Mouse (Mus musculus) kidney, adult 8-10 months (tissue): ENCODE results near the gene Spef2.
A peak's percentile ranks its signal among the peaks of the same experiment; 100 is the strongest.
"Not testable (repeated sequence)": the region's sequence is repeated elsewhere in the genome, so short reads cannot be mapped to it uniquely, and the experiment has no call there.

Experiments used
- DNase-seq, 2 experiments: peaks; one replicate each; pipeline ENCODE4 v3.0.0; 2022

The Spef2 gene

GRCm38 (mm10) chr15:9664948-9665347, 83.7 kb downstream of the Spef2 start:
- DNase-seq: not testable (repeated sequence)

DNA sequence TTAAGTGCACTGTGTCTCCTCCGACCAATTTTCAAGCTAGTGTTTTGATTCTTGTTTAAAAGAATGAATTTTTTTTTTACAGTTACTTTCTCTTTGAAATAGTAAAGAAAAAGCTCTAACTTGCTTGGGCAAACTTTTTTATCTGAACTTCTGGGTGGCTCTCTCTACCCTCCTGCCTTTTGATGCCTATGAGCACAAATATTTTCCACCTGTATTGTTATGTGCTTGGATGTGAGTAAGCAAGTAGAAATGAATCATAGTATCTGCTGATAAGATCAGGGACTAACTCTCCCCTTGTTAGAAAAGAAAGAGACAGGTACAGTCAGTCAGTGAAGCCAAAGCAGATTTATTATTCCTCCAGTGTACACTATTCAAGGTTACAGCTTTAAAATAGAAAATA, 87.5 kb downstream of the Spef2 start:
- DNase-seq: no peak

DNA sequence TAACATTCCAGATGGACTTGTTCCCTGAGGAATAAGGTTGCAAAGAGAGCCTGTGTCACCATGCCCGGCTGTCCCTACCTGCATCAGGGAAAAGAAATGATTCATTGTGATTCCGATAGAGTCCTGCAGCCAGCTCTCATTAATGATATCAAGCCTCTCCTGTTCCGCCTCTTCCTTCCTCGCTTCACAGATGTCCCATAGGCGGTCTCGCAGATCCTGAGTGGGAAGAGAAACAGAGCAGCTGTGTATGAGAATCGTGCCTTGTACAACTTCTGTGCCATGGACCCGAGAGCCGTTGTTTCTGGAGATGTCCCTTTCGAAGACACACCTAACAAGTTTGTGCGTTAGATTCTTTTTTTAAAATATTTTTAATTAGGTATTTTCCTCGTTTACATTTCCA, 114.2 kb downstream of the Spef2 start:
- no peak for DNase-seq

DNA sequence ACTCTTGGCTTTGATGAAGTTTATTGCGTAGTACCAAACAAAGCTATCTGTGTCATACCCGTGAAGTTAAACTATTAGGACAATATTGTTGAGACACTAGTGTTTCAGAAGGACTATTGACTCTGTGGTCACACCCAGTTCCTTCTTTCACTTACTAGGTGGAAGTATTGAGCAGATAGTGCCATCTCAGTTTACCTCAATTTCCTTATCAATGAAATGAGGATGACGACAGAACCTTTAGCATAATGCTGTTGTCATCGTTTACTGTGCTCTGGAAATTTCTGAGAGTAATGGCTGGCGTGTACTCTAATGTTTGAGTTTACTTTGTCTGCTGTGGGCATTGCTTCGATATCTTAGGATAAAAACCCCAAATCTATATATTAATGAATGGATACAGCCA, 117.0 kb downstream of the Spef2 start:
- DNase-seq: no peak

GRCm38 (mm10) chr15:9629660-9630059, 119.0 kb downstream of the Spef2 start:
- no peak for DNase-seq

DNA sequence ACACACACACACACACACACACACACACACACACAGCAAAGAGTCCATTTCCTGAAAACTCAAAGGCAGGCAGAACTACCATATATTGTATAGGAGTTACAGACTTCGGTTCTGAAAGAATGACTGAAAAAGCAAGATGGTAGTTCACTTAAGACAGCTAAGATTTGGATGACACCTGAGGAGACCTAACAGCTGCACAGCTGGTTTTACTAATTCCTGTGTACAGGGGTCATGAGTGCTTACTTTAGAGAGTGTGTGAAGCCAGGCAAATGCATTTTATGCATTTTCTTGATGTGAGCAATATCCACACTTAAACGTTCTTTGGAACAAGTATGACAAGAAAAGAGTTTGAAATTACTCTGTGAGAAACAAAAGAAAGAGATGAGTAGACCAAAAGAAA, 124.0 kb downstream of the Spef2 start:
- DNase-seq: no peak

- DNase-seq: peak; percentile 11 to 20
Measured at GRCm38 (mm10) chr15:9608177-9608576, 140.5 kb downstream of the Spef2 start.

DNA sequence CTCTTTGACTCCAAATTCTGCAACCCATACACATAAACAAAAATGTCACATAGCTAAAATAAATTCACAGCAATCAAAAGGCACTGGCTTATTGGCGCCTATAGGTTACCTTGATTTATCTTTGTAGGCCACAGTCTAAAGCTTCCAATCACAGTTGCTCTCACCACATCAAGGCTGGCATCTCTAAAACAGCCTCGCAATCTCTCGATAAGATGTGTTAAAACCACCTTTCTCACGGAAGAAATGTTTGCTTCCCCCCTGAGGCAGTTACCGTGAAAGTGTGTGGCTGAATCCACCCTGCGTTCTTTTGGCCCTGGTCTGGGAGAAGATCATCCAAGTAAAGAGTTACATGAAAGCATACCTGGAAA, 148.6 kb downstream of the Spef2 start:
- no peak for DNase-seq

DNA sequence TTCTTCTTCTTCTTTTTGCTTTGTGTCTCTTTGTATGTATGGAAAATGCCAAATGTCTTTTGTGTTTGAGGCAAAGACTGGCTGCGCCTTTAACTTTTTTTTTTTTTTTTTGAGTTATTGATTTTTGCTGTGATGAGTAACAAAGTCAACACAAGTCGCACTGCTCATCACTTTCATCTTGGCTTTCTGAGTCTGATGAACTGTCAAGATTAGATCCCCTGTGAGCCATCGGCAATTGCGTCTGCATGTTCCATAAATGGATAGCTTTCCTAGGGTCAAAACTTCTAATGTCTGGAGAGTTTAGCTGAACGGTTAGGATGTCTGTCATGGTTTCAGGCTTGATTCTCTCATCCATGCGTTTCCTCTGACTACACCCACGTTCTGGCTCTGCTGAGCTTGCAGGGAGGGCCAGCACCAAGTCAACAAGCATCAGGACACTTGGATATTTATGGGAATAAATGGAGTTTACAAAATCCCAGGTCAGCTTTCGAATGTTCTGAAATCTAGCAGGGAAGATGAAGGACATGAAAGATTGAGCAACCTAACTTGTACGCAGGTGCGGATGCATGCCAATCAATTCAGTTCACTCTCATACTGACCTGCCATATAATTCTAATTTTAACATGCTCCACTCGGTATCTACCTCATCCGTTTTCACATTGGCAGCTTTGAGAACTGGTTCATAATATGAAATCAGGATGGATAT, 149.1 kb downstream of the Spef2 start:
- no peak for DNase-seq

GRCm38 (mm10) chr15:9596298-9597060, 152.2 kb downstream of the Spef2 start:
- peak; percentile 23 to 35 for DNase-seq

- no peak for DNase-seq
Measured at GRCm38 (mm10) chr15:9589939-9590338, 158.7 kb downstream of the Spef2 start.

DNA sequence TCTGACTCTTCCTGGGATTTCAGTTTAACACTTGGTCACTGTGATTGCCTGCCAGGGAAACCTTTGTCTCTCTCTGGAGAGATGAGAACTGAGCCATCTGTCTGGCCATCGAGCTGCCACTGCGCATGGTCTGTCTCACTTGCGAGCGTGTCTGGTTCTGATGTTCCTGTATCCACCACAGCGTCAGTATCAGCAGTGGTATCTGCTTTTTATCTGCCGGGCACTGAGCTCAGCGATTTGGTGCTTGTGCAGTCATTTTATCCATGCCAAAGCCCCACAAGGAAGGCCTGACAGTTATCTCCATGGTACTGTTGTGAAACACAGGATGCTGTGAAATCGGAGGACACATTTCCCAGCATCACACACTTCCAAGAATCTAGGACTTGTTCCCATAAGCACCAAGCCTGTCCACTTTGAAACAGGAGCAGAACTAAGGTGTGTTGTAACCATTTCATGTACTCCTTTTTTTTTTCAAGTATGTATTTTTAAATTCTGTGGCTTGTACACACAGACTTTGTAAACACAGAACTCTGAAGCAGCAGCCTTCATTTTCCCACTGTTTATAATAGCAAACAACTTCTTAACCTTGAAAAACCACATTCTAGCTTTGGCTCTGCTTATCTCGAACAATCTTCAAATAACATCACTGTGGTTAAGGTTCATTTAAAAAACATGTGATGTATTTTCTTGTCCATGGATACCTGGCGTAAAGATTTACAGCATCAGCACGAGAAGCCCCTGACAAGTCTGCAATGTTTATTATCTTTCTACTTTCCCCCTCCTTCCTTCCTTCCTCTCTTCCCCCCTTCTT, 168.0 kb downstream of the Spef2 start:
- DNase-seq: no peak

DNA sequence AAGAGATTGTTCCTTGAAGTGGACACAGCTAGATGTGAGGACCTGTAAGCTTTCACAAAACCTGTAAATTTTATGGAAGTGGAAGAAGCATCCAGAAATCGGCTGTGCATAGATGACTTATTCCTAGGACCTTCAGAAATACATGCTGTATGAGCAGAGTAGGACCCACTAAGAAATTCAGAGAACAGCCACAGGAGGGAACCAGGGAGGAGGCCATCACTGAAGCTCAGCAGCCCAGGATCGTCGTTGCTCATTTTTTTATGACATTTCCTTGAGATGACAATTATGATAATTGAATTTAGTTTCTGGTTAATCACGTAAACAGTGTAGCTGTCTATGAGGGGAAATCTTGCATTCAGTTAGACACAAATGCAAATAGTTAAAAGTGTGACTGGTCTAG, 171.4 kb downstream of the Spef2 start:
- DNase-seq: no peak

DNA sequence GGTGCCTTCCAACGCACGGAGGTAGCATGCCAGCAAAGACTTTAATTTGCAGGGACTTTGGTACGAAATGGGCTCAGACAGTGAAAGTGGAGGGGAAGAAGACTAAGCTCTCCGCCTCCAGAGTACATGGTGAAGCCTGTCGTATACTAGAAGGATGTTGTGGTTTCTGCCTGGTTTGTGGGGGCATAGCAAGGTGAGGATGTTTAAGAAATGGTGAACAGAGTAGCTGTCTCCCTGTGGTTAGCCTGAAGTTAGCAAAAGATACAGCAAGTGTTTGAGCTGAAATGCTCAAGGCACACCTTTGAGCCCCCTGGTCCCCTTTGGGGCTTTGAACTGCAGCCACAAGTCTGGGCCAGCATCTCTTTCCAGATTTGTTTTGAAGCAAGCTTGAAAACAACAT, 173.9 kb downstream of the Spef2 start:
- no peak for DNase-seq

GRCm38 (mm10) chr15:9573361-9573760, 175.3 kb downstream of the Spef2 start:
- DNase-seq: peak; percentile 65 to 76

- no peak for DNase-seq
Measured at GRCm38 (mm10) chr15:9572664-9573063, 176.0 kb downstream of the Spef2 start.

DNA sequence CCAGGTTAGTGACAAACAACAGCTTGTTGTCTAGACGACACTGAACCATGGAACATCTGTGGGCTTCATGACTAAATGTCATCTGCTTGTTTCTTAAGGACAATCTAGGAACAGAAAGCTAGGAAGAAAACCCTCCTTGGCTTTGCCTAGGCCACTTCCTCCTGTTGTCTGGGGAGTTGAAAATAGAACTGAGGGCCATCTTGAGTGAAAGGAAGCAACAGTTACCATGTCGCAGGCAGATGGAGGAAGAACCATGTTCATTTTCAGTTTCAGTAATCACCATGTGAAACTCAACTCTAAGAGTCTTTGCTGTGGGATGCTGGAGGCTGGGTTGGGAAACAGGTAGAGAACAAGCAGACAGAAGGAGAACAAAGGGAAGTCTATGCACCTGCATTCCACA, 176.8 kb downstream of the Spef2 start:
- no peak for DNase-seq

- no peak for DNase-seq
Measured at GRCm38 (mm10) chr15:9567316-9567715, 181.4 kb downstream of the Spef2 start.

DNA sequence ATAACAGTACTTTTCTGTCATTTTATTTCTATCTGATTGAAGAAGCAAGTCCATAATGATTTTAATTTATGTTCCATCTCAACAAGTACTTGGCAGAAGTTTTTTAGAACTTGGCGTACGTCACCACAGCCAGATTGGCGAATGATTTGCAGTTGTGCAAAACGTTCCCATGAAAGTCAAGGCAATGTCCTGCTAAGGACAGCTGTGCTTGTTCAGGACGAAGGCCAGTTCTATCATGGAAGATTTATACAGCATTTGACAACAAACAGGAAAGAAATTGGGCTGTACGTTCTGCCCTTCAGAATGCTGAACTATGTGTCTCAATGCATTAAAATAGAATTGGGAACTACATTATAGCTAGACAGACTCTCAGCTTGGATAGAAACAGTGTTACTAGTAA, 183.3 kb downstream of the Spef2 start:
- no peak for DNase-seq

DNA sequence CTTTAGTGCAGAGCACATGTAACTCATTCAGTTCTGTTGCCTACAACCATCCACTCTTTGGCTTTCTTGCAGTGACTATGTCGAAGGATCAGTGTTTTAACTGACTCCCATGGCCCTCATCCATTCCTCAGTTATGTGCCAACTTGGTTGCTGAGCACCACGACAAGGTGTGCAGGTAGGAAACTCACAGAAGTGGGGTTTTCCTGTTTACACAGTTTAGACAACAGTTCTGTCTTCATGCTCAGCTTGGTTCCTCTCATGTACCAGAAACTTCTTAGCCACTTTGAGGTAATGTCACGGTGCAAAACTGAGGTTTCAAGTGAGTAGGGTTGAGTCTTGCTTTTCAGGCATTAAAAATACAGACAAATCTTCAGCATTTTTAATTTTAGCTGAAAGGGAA, 184.5 kb downstream of the Spef2 start:
- no peak for DNase-seq

DNA sequence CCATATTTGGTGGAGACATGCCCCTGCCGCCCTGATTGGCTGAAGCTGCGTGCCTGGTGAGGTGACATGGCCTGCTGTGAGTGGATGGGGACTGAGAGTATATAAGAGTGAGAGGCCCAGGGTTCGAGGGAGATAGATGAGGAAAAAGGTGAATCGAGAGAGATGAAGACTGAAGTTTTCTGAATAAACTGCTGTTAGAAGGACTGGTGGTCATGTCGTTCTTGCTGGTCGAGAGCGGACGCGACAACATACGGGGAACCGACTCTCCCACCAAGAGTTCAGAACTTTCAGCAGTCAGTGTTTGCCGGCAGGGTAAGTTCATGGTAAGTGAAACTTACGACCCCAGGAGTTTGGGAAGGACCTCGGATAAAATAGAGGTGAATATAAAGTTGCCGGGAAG, 191.4 kb downstream of the Spef2 start:
- not testable (repeated sequence) for DNase-seq

DNA sequence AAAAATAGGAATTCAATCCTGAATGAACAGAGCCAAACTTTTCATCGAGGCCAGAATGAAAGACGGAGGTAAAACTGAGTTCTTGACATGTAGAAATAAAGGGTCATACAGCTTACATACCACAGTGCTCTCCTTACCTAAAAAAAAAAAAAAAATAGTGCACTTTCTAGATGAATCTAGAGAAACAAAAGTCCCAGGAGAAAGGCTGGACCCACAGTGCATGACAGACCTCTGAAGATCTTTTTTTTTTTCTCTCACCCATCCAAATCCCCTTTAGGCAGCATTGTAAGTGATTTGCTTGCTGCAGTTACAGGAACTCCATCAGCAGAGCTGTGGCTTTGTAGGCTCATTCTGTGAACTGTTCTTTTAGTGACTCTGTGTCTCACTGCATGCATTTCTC, 199.7 kb downstream of the Spef2 start:
- no peak for DNase-seq

DNA sequence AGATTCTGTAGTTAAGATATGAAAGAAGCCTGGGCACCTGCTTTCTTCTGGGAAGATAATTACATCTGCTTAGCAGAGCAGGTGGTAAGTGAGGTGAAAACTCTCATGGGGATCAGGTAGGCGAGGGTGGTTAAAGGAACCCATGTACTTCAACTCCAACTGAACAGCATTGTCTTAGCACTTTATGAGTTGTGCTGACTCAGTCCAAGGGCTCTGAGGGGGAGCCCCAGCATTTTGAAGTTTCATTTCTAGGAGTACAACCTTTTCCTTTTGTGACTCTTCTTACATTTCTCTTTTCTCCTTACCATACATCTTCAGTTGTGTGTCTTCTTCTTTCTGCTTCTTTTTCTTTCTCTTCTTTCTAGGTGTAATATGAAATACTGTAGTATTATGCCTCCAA, 213.5 kb downstream of the Spef2 start:
- DNase-seq: no peak

DNA sequence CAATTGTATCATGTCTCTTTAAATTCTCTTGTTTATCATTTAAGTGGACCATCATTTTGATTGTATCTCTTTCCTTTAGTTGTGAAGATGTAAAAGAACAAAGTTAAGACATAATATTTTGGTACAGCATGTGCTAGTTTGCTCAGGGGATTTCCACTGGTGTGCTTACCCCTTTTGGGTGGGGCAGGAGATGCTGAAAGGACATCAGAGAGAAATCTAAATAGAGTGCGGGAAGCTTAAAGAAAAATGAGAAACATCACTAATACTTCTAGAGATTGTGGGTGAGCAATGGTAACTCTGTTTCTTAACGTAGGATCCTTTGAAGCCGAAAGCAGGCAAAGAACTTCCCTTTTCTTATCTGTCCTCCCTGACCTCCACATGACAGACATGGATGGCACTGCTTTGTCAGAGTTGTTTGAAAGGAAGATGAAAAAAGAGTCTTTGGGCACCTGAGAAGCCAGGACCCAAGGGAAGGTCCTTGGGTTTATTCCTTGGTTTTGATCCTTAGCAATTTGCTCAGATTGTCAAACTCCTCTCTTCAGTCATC, 215.2 kb downstream of the Spef2 start:
- no peak for DNase-seq
